Comparison of ENCODE assay signal across 15 mouse cellular contexts in genomic region chr6:85866166-85866565, GRCm38 (mm10). TPM values are rescaled to one million over a fixed set of nuclear protein-coding genes. Genes with fewer than 3 reads are reported as not detected.
DNase-seq lines count a peak whose midpoint lies in the region; TF ChIP-seq lines count a peak whose summit lies in the region.
"Not testable (repeated sequence)": the region's sequence is repeated elsewhere in the genome, so short reads cannot be mapped to it uniquely, and the experiment has no call there.
"Had no signal": no experiment of that assay in that cellular context is flagged by ENCODE, and none has a peak within 500 bp of the region (broad histone marks: within the 10 kb centered on the region; RNA-seq: fewer than 3 reads in every experiment).

No protein-coding gene starts in this region.

- DNase-seq in gastrocnemius, adult 18-20 months (ENCODE audit: low spot score): peak; percentile 20
- DNase-seq in gastrocnemius, postnatal 14 days: peak; percentile 13
- DNase-seq in heart, adult 11 months: peak; percentile 91
- DNase-seq in liver, adult 2 months (ENCODE audit: extremely low read depth, low read depth, low spot score): peak; percentile 93
- DNase-seq in skeletal muscle tissue, adult 2 months (ENCODE audit: low read depth, low spot score): peak; percentile 65

- not testable (repeated sequence) for H3K79me2 ChIP-seq in liver, adult 2 months (ENCODE audit: control insufficient read depth, insufficient read depth, low read length)

- H3K36me3 ChIP-seq in liver, adult 2 months (ENCODE audit: control insufficient read depth, insufficient read depth, low read length): not testable (repeated sequence)

- intact Hi-C loops in gastrocnemius, postnatal 14 days (cut with DNase I; ENCODE audit: low total_unique reads): not testable (repeated sequence)

- peak overlapping the region; percentile 13; the same call in 1 of the 2 replicates for H3K4me3 ChIP-seq in liver, adult 2 months (ENCODE audit: insufficient read depth, low read depth, low read length)

- 27% methylated on average over 3 of the region's 3 CpGs for WGBS in liver, adult 2 months

- H3K27ac ChIP-seq in liver, adult 2 months (replicated peaks; ENCODE audit: insufficient read depth, low read depth, low read length): peak overlapping the region; percentile 100

- H3K4me1 ChIP-seq in liver, adult 2 months (ENCODE audit: control insufficient read depth, insufficient read depth, low read length): peaks cover 16% of the 10 kb centered on the region

- H3K9ac ChIP-seq in liver, adult 2 months (ENCODE audit: low read depth, low read length): peak overlapping the region; percentile 35

- TF ChIP-seq CTCF in liver, adult 2 months (IDR thresholded peaks at IDR 0.05; ENCODE audit: low read depth, low read length): not testable (repeated sequence)

- TF ChIP-seq POLR2A in liver, adult 2 months (IDR thresholded peaks at IDR 0.05; ENCODE audit: extremely low read depth, insufficient read depth, low read length): not testable (repeated sequence)

- not testable (repeated sequence) for H3K27me3 ChIP-seq in liver, adult 2 months (ENCODE audit: control insufficient read depth, insufficient read depth, low read length)

RNA-seq across cellular contexts. Expression of gene Nat8f2, which starts 2.8 kb away (rescaled TPM):
- under 1 TPM in 1 of 2 experiments, not detected in 1; 0.17 TPM for total RNA-seq in gastrocnemius, adult 18-20 months (2021)
- total RNA-seq in gastrocnemius, postnatal 14 days (2021): under 1 TPM; 0.24 to 0.27 TPM
- total RNA-seq in liver, adult 2 months (2014; rRNA removed): 524 and 612 TPM in 2 replicates
- polyA plus RNA-seq in liver, adult 2 months (2012; rRNA removed): 256 and 307 TPM in 2 replicates
- total RNA-seq: forebrain, postnatal 0 days had no signal
- polyA plus RNA-seq: C2C12; embryonic facial prominence, embryonic 10.5 days; embryonic facial prominence, embryonic 12.5 days; embryonic facial prominence, embryonic 14.5 days; forebrain, embryonic 11.5 days; forebrain, embryonic 13.5 days; forebrain, embryonic 15.5 days; forebrain, postnatal 0 days had no signal

RNA-seq across cellular contexts. Expression of gene Nat8, which starts 34.3 kb away (rescaled TPM):
- total RNA-seq in gastrocnemius, adult 18-20 months (2021): not detected
- total RNA-seq in gastrocnemius, postnatal 14 days (2021): not detected
- total RNA-seq in liver, adult 2 months (2014; rRNA removed): 0.18 and 0.27 TPM in 2 replicates
- 1.2 and 3.4 TPM in 2 replicates for polyA plus RNA-seq in liver, adult 2 months (2012; rRNA removed)
- total RNA-seq: ES-E14, MEL had no signal
- polyA plus RNA-seq: C2C12; embryonic facial prominence, embryonic 10.5 days; embryonic facial prominence, embryonic 12.5 days; embryonic facial prominence, embryonic 14.5 days; forebrain, embryonic 11.5 days; forebrain, embryonic 13.5 days; forebrain, embryonic 15.5 days had no signal

RNA-seq across cellular contexts. Expression of gene Nat8f4, which starts 38.5 kb away (rescaled TPM):
- total RNA-seq in gastrocnemius, adult 18-20 months (2021): under 1 TPM; 0.21 to 0.31 TPM
- total RNA-seq in gastrocnemius, postnatal 14 days (2021): under 1 TPM; 0.33 to 0.74 TPM
- 4.4 and 4.5 TPM in 2 replicates for total RNA-seq in liver, adult 2 months (2014; rRNA removed)
- 2.9 and 3.5 TPM in 2 replicates for polyA plus RNA-seq in liver, adult 2 months (2012; rRNA removed)

RNA-seq across cellular contexts. Expression of gene Nat8f5, which starts 45.4 kb away (rescaled TPM):
- total RNA-seq in gastrocnemius, adult 18-20 months (2021): not detected
- total RNA-seq in gastrocnemius, postnatal 14 days (2021): under 1 TPM in 1 of 2 experiments, not detected in 1; 0.35 TPM
- total RNA-seq in liver, adult 2 months (2014; rRNA removed): 0.18 and 0.27 TPM in 2 replicates
- polyA plus RNA-seq in liver, adult 2 months (2012; rRNA removed): 0.53 and 2.7 TPM in 2 replicates
- total RNA-seq: ES-E14; forebrain, postnatal 0 days; MEL had no signal
- polyA plus RNA-seq: C2C12; embryonic facial prominence, embryonic 10.5 days; embryonic facial prominence, embryonic 12.5 days; embryonic facial prominence, embryonic 14.5 days; forebrain, embryonic 11.5 days; forebrain, embryonic 13.5 days; forebrain, embryonic 15.5 days had no signal

RNA-seq across cellular contexts. Expression of gene Nat8f6, which starts 45.4 kb away (rescaled TPM):
- not detected for total RNA-seq in gastrocnemius, adult 18-20 months (2021)
- total RNA-seq in gastrocnemius, postnatal 14 days (2021): not detected
- not detected in 2 replicates for total RNA-seq in liver, adult 2 months (2014; rRNA removed)
- 0.28 and 0.57 TPM in 2 replicates for polyA plus RNA-seq in liver, adult 2 months (2012; rRNA removed)
- total RNA-seq: ES-E14; forebrain, postnatal 0 days; MEL had no signal
- polyA plus RNA-seq: C2C12; embryonic facial prominence, embryonic 10.5 days; embryonic facial prominence, embryonic 12.5 days; embryonic facial prominence, embryonic 14.5 days; forebrain, embryonic 11.5 days; forebrain, embryonic 13.5 days; forebrain, embryonic 15.5 days; forebrain, postnatal 0 days had no signal

Comparison
In these comparisons a context has a peak if more than half of its experiments do, and no peak if none do; other contexts are left out.
1. Peak in every context shown above with its lines: DNase-seq, H3K4me3 ChIP-seq and H3K27ac ChIP-seq.
2. DNase-seq: peak in every context shown above with its lines; median percentile 93 in liver, adult 2 months; 91 in heart, adult 11 months; 65 in skeletal muscle tissue, adult 2 months; 20 in gastrocnemius, adult 18-20 months; 13 in gastrocnemius, postnatal 14 days.
3. RNA of gene Nat8f2, which starts 2.8 kb away (total RNA-seq): 524 to 612 TPM in liver, adult 2 months; 0.24 to 0.27 TPM in gastrocnemius, postnatal 14 days and 0.17 TPM in gastrocnemius, adult 18-20 months; every median in the first group is over 100 times any median in the second.